Mouse (Mus musculus): ENCODE measurements around the gene Ndufs2. TPM values are rescaled to one million over a fixed set of nuclear protein-coding genes. Genes with fewer than 3 reads are reported as not detected.

Gene Ndufs2
- polyA plus RNA-seq, 1 experiment from 2014 or later: 213 TPM

DNA sequence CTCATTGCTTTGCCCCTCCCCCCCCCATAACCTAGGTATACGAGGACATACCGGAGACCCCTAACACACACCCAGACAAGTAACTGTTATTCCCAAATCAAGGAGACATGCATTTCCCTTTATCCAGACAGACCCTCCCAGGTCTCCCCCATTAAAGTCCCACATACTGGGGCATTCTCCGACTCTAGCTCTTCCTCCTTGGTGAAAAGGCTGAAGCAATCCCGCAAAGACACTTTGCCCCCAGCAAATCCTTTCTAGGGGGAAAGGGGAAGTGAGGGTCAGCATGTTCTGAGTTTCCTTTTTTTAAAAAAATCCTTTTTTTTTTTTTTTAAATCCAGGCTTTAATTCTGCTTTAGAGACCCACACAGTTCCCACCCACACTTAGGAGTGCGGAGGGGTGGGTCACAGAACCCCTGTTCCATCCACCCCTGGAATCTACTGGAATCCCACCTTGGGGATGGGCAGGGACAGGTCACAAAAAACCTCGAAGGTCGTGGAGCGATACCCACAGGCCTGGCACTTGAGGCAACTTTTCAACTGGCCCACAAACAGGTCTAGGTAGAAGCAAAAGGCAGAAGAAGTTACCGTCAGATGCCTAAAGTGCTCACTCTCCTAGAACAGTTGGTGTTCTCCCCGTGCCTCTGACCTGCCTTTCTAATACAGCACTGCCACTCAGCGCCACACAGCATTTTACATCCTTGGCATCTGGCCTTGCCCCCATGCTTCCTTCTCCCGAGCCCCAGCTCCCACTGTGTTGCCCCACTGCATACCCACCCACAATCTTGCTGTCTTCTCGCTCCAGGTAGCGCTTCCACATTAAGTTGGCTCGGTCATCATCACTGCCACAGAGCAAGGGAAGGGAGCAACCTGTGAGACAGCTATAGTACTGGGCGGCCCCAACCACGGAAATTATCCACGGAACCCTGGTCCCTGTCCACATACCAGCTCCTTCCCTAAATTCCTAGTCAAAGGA, 32.3 kb upstream of the Ndufs2 start:
- 92% methylated on average over 18 of the region's 18 CpGs for WGBS
- no peak overlapping the region for H3K9ac ChIP-seq
- no peak overlapping the region for H3K27ac ChIP-seq
- H3K4me1 ChIP-seq: peaks cover 50% of the 10 kb centered on the region
- H3K27me3 ChIP-seq: no peaks in the 10 kb centered on the region
- H3K36me3 ChIP-seq (replicated peaks): peaks cover 47% of the 10 kb centered on the region
- H3K4me3 ChIP-seq (replicated peaks): no peak overlapping the region
- H3K9me3 ChIP-seq: no peaks in the 10 kb centered on the region
- no peak overlapping the region for H3K4me2 ChIP-seq
- ATAC-seq (ENCODE audit: low FRiP score): no peak

DNA sequence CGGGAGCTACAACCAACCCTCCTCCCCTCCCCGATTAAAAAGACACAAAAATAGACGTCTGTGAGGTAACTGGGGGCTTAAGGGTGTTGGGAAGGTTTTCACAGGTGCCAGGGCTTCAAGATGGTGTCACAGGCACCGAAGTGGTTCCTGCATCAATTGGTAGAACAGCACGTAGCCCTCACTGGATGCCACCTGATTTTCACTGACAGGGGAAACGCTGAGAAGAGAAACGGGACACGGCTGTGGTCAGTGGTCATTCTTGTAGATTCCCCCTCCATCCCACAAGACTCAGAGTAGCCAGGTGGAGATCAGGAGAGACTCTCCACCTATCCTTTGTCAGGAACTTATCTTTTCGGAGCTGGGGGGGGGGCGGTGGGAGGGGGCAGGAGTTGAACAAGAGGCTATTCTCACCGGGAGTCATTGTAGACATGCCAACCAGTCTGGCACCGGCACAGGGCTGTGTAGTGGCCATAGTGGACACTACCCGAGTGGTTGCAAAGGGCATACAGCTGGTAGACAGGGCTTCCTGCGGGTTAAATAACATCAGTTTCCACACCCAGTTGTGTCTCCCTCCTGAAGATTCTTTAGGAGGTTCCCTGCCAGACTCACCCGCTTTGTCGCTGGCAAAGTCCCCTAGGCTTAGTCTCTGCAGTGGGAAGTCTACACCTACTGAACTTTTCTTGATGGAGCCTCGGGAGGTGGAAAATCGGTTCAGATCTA, 31.1 kb upstream of the Ndufs2 start:
- Histone ChIP-seq H3K9ac (0 out of 2 replicates have a peak overlapping the region, but pooled peaks have one; percentile 49), H3K4me1 (peaks cover 43% of the 10 kb centered on the region), H3K27ac (no peak overlapping the region), H3K4me3 (replicated peaks) (no peak overlapping the region), H3K27me3 (no peaks in the 10 kb centered on the region), H3K4me2 (peak overlapping the region; percentile 90), H3K9me3 (no peaks in the 10 kb centered on the region), H3K36me3 (replicated peaks) (peaks cover 57% of the 10 kb centered on the region)
- 85% methylated on average over 18 of the region's 18 CpGs for WGBS
- no peak for ATAC-seq (ENCODE audit: low FRiP score)

DNA sequence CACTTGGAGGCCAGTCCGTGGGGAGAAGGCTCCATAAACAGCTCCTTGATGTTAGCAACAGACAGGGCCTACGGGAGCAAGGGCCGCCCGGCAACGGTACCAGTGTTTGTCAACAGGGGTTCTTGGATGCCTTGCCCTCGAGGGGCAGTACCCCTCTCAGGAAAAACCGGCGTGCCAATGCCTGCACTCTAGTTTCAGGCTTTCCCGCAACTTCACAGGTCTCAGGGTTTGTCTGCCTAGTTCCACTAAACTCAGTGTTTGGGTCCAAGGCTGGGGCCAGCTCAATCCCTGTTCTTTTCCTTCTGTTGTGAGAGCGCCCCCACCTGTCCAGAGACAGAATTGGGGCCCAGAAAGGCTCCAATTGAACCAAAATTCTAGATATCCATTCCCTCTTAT, 30.3 kb upstream of the Ndufs2 start:
- peaks cover 36% of the 10 kb centered on the region for H3K4me1 ChIP-seq
- peak overlapping the region; percentile 49 for H3K9ac ChIP-seq
- WGBS: 0% methylated on average over 10 of the region's 10 CpGs
- H3K9me3 ChIP-seq: no peaks in the 10 kb centered on the region
- H3K27ac ChIP-seq: peak overlapping the region; percentile 79
- peak overlapping the region; percentile 64 for H3K4me3 ChIP-seq (replicated peaks)
- peak; percentile 40 for ATAC-seq (ENCODE audit: low FRiP score)
- H3K4me2 ChIP-seq: peak overlapping the region; percentile 90
- H3K27me3 ChIP-seq: no peaks in the 10 kb centered on the region
- peaks cover 63% of the 10 kb centered on the region for H3K36me3 ChIP-seq (replicated peaks)

DNA sequence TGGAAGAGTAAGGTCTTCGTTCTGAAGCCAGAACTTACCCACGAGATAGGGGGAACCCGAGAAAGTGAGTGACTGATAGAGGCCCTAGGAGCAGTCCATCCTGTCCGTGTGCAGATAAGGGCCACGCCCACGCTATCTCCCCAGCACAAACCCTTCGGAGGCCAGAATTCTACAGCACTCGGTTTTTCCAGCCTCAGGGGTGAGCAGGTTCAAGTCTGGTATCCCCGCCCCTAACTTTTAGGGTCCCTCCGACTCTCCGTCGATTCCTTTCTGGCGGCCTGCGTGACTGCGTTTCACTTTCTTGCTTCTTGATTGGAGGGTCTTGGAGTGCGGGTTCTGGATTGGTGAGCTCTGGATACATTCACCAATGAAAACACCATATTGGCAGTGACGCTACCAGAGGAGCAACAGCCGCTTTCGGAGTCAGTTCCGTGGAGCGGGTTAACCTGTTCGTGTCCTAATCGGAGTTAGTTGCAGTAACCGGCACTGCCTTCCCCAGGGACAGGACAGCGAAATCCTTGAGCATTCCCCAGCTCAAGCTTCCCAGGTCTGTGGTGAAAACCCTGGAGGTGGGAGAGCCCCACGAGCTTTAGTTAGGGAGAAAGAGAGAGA, 29.8 kb upstream of the Ndufs2 start, which contains the start of gene Ppox:
Gene Ppox, minus strand, starts transcription at position 271 of the 612 bp plus-strand sequence.
- Histone ChIP-seq H3K9me3 (no peaks in the 10 kb centered on the region), H3K36me3 (replicated peaks) (peaks cover 63% of the 10 kb centered on the region), H3K27me3 (no peaks in the 10 kb centered on the region), H3K9ac (peak within 1 kb of the TSS; percentile 78), H3K27ac (peak within 1 kb of the TSS; percentile 79), H3K4me2 (peak within 1 kb of the TSS; percentile 90), H3K4me3 (replicated peaks) (peak within 1 kb of the TSS; percentile 64), H3K4me1 (peaks cover 31% of the 10 kb centered on the region)
- peak; percentile 99 for ATAC-seq (ENCODE audit: low FRiP score)
- under 1% methylated on average over 26 of the region's 26 CpGs for WGBS

DNA sequence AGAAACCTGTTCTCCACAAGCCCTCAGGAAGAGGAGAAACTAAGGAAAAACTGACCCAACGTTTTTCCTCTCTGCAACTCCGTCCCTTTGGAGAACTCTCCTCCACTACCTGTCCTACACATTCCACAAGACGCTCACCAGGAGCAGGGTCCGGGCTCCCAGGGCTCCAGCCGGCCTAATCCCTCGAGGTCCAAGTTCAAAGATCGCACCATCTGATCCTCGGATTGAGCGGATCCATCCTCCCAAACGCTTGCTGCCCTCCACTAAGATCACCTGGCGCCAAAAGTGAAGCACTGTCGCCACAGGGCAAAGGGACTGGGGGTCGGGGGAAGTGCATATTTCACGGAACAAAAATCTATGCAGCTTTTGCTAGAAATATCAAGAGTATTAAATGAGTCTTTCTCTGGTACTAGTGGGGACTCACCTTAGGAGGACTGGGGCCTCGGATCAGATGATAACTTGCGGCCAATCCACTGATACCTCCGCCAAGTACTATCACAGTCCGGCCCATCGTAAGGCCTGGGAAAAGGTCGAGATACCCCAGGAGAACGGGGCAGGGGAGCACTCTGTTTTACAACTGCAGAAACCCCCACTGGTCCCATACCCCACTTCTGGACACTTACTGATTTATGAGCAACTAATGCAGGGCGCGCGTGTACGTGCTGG, 29.2 kb upstream of the Ndufs2 start:
- Histone ChIP-seq H3K4me2 (peak overlapping the region; percentile 90), H3K36me3 (replicated peaks) (peaks cover 63% of the 10 kb centered on the region), H3K9ac (peak overlapping the region; percentile 78), H3K9me3 (no peaks in the 10 kb centered on the region), H3K4me1 (peaks cover 25% of the 10 kb centered on the region), H3K27me3 (no peaks in the 10 kb centered on the region), H3K27ac (0 out of 2 replicates have a peak overlapping the region, but pooled peaks have one; percentile 20), H3K4me3 (replicated peaks) (peak overlapping the region; percentile 64)
- under 1% methylated on average over 25 of the region's 25 CpGs for WGBS
- peak; percentile 12; the same call in 1 of the 2 replicates for ATAC-seq (ENCODE audit: low FRiP score)

DNA sequence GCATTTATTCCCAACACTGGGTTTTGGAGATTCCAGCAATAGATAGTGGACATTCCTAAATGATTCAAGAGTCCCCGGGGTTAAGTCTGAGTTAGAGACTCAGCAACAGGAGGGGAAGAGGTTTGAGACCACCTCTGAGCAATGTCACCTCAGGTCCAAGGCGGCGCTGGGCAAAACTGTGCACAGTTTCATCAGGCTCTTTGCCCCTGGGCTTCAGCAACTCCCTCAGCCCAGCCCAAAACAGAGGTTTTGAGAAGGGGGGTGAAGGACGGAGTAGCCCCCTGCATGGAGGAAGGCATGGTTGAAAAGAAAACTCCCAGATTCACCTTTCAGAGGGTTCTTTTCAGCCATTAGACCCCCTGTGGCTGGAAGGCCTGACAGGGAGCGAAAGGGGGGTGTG, 28.5 kb upstream of the Ndufs2 start:
- H3K27ac ChIP-seq: no peak overlapping the region
- no peaks in the 10 kb centered on the region for H3K9me3 ChIP-seq
- H3K9ac ChIP-seq: peak overlapping the region; percentile 78
- no peaks in the 10 kb centered on the region for H3K27me3 ChIP-seq
- H3K4me2 ChIP-seq: peak overlapping the region; percentile 90
- ATAC-seq (ENCODE audit: low FRiP score): no peak
- H3K4me3 ChIP-seq (replicated peaks): peak overlapping the region; percentile 64
- peaks cover 63% of the 10 kb centered on the region for H3K36me3 ChIP-seq (replicated peaks)
- WGBS: 62% methylated on average over 5 of the region's 5 CpGs
- H3K4me1 ChIP-seq: peaks cover 23% of the 10 kb centered on the region

DNA sequence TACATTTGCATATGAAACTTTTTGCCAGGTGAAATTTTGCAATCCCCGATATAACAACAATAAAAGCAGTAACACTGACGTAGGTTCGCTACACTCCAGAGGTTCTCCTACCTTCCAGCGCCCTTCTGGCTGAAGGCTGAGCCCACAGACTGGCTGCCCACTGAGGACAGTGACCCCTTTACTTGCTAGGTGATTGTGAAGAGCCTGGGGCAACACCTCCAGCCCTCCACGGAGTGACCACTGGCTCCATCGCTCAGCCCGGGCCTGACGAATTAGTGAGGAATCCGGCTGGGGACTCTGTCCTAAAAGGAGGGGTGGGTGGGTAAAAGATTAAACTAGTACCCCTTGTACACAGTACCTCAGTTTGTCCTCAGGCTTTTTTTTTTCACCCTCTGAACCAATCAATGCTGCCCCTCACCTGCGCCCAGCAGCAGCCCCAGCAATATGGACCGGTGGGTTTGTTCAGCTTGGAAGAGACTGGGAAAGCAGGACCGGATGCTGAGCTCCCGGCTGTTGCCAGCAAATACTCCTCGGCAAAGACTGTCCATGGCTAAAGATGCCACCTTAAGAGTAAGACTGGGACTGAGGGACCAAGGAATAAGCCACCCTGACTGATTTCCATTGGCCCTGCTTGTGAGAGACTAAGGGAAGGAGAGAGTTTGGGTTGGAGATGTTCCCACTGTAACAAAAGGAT, 28.0 kb upstream of the Ndufs2 start:
- H3K9ac ChIP-seq: no peak overlapping the region
- peaks cover 65% of the 10 kb centered on the region for H3K36me3 ChIP-seq (replicated peaks)
- no peak for ATAC-seq (ENCODE audit: low FRiP score)
- H3K27me3 ChIP-seq: no peaks in the 10 kb centered on the region
- H3K9me3 ChIP-seq: no peaks in the 10 kb centered on the region
- 87% methylated on average over 14 of the region's 14 CpGs for WGBS
- H3K4me3 ChIP-seq (replicated peaks): peak overlapping the region; percentile 64; the same call in 1 of the 2 replicates
- H3K27ac ChIP-seq: no peak overlapping the region
- H3K4me1 ChIP-seq: peaks cover 23% of the 10 kb centered on the region
- peak overlapping the region; percentile 90; the same call in 1 of the 2 replicates for H3K4me2 ChIP-seq

DNA sequence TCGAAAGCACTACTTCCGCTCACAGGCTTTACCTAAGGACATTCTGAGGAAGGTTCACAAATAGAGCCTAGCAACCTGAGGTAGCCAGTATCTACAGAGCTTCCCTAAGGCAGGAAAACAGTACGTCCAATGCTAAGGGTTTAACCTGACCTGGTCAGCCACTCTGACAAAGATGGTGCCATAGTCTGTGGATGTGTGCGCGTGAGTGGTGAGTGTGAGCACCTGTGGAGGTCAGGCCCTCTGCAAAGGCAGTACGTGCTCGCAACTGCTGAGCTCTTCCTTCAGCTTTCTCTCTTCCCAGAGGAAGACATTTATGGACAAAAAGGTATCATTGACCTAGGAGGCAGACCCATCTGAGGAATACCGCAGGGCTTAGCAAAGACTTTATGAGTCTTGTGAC, 27.2 kb upstream of the Ndufs2 start:
- Histone ChIP-seq H3K9me3 (no peaks in the 10 kb centered on the region), H3K4me3 (replicated peaks) (no peak overlapping the region), H3K27ac (no peak overlapping the region), H3K4me2 (no peak overlapping the region), H3K27me3 (no peaks in the 10 kb centered on the region), H3K4me1 (peaks cover 23% of the 10 kb centered on the region), H3K9ac (no peak overlapping the region), H3K36me3 (replicated peaks) (peaks cover 66% of the 10 kb centered on the region)
- ATAC-seq (ENCODE audit: low FRiP score): no peak
- WGBS: 95% methylated on average over 8 of the region's 8 CpGs

DNA sequence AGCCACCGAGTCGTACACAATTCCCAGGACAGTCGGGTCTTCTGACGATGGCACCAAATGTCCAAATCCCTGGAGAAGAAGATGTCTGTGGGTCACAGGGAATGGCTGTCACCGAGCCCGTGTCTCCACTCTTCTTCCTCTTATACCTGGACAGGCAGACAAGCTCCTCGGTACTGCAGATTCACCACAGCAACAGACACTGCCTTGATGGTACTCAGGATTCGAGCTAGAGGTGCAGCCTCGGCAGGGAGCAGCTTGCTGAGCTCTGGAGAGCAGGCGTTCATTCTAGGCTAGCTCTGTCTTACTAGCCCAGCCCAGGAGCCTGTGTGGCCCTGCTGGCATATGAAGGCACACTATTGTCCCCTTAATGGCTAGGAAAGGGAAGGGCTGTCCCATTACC, 26.5 kb upstream of the Ndufs2 start:
- Histone ChIP-seq H3K9ac (no peak overlapping the region), H3K27me3 (no peaks in the 10 kb centered on the region), H3K4me1 (peaks cover 23% of the 10 kb centered on the region), H3K27ac (no peak overlapping the region), H3K36me3 (replicated peaks) (peaks cover 69% of the 10 kb centered on the region), H3K4me2 (no peak overlapping the region), H3K4me3 (replicated peaks) (no peak overlapping the region), H3K9me3 (no peaks in the 10 kb centered on the region)
- no peak for ATAC-seq (ENCODE audit: low FRiP score)
- 86% methylated on average over 10 of the region's 10 CpGs for WGBS

DNA sequence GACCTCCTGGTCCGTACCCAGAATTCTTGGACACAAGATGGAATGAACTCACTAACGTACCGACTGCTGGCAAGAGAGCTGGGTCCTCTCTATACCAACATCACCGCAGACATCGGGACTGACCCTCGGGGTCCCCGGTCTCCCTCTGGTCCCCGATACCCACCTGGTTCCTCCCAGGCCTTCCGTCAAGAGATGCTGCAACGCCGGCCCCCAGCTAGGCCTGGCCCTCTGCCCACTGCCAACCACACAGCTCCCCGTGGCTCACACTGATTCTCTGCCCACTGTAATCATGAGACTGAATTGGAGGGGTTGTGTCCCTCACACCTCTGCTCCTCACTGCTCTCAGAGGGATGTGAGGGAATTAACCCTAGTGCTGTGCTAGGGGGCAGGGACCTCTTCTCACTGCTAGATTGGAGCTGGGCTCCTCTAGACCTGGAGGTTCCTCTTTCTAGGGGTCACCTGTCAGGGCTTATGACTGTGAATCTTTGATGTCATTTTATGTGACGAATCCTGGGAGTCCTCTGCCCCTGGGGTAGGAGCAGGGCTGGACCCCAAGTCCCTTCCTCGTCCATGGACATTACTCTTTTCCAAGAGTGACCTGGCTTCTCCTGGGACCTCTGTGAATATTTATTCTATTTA, 25.0 kb upstream of the Ndufs2 start:
- no peak overlapping the region for H3K9ac ChIP-seq
- no peak for ATAC-seq (ENCODE audit: low FRiP score)
- H3K27me3 ChIP-seq: no peaks in the 10 kb centered on the region
- H3K4me3 ChIP-seq (replicated peaks): no peak overlapping the region
- H3K9me3 ChIP-seq: no peaks in the 10 kb centered on the region
- peaks cover 16% of the 10 kb centered on the region for H3K4me1 ChIP-seq
- H3K36me3 ChIP-seq (replicated peaks): peaks cover 71% of the 10 kb centered on the region
- no peak overlapping the region for H3K4me2 ChIP-seq
- no peak overlapping the region for H3K27ac ChIP-seq
- WGBS: 94% methylated on average over 14 of the region's 14 CpGs

All from forebrain, embryonic 12.5 days (tissue).